Mouse (Mus musculus) heart, embryonic 12.5 days (tissue): ENCODE results near the gene Bola3. TPM values are rescaled to one million over a fixed set of nuclear protein-coding genes. Genes with fewer than 3 reads are reported as not detected.
"Not testable (repeated sequence)": the region's sequence is repeated elsewhere in the genome, so short reads cannot be mapped to it uniquely, and the experiment has no call there.

Experiments
- ATAC-seq: fragments of 200-750 bp; cut with Nextera tagmentation; 2 replicates; pipeline ENCODE4 v1.8.0; 2017; ENCODE audit warnings: moderate TSS enrichment, moderate library complexity; ENCODE audit not compliant: insufficient number of reproducible peaks, low FRiP score
- H3K27ac ChIP-seq: fragments of 300-500 bp; sonication (generic); 2 replicates; pipeline ENCODE4 v1.5.1; 2016; ENCODE audit warnings: mild to moderate bottlenecking, moderate library complexity; ENCODE audit not compliant: poor library complexity, severe bottlenecking
- H3K27me3 ChIP-seq: fragments of 300-500 bp; sonication (generic); replicated peaks from 2 replicates; pipeline ENCODE4 v1.6.1; 2016; ENCODE audit warnings: mild to moderate bottlenecking, moderate library complexity
- H3K36me3 ChIP-seq: fragments of 300-500 bp; sonication (generic); 2 replicates; pipeline ENCODE4 v1.6.1; 2016; ENCODE audit warnings: mild to moderate bottlenecking, moderate library complexity
- H3K4me1 ChIP-seq: fragments of 300-500 bp; sonication (generic); replicated peaks from 2 replicates; pipeline ENCODE4 v1.6.1; 2016; ENCODE audit warnings: mild to moderate bottlenecking
- H3K4me2 ChIP-seq: fragments of 300-500 bp; sonication (generic); 2 replicates; pipeline ENCODE4 v1.6.1; 2016; ENCODE audit warnings: mild to moderate bottlenecking, moderate library complexity
- H3K4me3 ChIP-seq: fragments of 300-500 bp; sonication (generic); 2 replicates; pipeline ENCODE4 v1.5.1; 2016; ENCODE audit warnings: mild to moderate bottlenecking
- H3K9ac ChIP-seq: fragments of 300-500 bp; sonication (generic); 2 replicates; pipeline ENCODE4 v1.6.1; 2016; ENCODE audit warnings: mild to moderate bottlenecking, moderate library complexity
- H3K9me3 ChIP-seq: fragments of 300-500 bp; sonication (generic); replicated peaks from 2 replicates; pipeline ENCODE4 v1.6.1; 2016; ENCODE audit warnings: mild to moderate bottlenecking, moderate library complexity
- WGBS: fragments of 180-500 bp; shearing (Covaris S2); methylation state at CpG from one replicate; pipeline ENCODE4 v1.1.7; 2016; 5-methylcytosine and 5-hydroxymethylcytosine counted together
- polyA plus RNA-seq: library from polyadenylated mRNA; unstranded; fragments of >200 nt; fragmentation: Nextera tagmentation; extraction: Ambion mirVana; gene quantifications from 2 replicates; pipeline ENCODE4 v1.2.1, GENCODE M21; 2016

Bola3 gene
- polyA plus RNA-seq, 1 experiment from 2014 or later, result 274 TPM

- 60% methylated on average over 1 of the region's 1 CpGs for WGBS
- H3K4me1 ChIP-seq, result peaks cover 9% of the 10 kb centered on the region
- no peaks in the 10 kb centered on the region for H3K9me3 ChIP-seq
- H3K27ac ChIP-seq, result no peak overlapping the region
- no peak overlapping the region for H3K4me3 ChIP-seq
- H3K9ac ChIP-seq, result no peak overlapping the region
- no peak for ATAC-seq
- no peaks in the 10 kb centered on the region for H3K27me3 ChIP-seq
- H3K4me2 ChIP-seq, result no peak overlapping the region
- no peaks in the 10 kb centered on the region for H3K36me3 ChIP-seq
These were observed 27.0 kb upstream of the Bola3 start for GRCm38 (mm10) chr6:83321927-83322326.

DNA sequence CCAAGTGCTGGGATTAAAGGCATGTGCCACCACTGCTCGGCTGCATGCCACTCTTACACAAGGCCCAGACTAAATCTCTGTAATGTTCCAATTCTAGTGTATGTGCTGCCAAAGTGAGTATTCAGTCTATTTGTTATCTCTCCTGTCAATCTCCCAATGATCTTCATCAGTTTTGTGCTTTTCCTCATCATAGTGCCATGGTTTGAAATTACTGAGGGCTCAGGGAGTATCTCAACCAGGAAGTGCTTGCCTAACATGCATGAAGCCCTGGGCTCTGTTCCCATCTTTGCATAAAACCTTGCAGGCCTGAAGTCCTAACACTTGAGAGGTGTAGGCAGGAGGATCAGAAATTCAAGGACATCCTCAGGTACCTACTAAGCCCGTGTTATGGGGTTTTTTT is 26.2 kb upstream of the Bola3 start:
- Histone ChIP-seq H3K4me2 (no peak overlapping the region), H3K9me3 (no peaks in the 10 kb centered on the region), H3K27ac (no peak overlapping the region), H3K27me3 (no peaks in the 10 kb centered on the region), H3K4me3 (no peak overlapping the region), H3K9ac (no peak overlapping the region), H3K4me1 (peaks cover 13% of the 10 kb centered on the region), H3K36me3 (0 out of 2 replicates have a peak, but pooled peaks cover 1% of the 10 kb centered on the region)
- ATAC-seq, result no peak
- 74% methylated on average over 2 of the region's 2 CpGs for WGBS

DNA sequence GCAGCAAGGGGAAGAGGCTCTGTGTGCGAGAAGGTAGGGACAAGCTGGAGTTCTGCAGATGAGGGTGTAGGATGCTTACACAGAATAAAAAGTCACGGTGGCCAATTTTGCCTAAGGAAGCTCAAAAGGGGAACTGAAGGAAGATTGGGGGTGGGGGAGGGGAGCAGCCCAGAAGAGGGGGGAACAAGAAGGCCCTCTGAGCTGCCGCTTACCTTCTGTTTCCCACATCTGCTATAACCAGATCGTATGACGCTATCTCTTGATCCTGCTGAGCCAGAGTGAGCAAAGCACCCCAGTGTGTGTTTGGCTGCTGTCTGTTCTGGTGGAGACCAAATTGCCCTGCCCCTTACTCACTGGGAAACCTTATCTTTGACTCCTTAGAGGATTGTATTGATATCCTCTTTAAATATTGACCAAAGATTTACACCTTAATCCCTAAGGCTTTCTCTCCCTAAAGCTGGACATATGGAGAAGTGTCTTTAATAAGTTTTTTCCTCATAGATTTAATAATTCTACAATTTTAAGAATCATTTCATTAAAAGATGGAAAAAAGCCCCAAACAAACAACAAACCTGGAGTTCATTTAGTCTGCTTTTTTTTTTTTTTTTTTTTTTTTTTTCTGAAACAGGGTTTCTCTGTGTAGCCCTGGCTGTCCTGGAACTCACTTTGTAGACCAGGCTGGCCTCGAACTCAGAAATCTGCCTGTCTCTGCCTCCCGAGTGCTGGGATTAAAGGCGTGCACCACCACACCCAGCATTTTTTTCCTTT is 25.1 kb upstream of the Bola3 start:
- 64% methylated on average over 8 of the region's 8 CpGs for WGBS
- no peaks in the 10 kb centered on the region for H3K9me3 ChIP-seq
- H3K27me3 ChIP-seq, result no peaks in the 10 kb centered on the region
- H3K36me3 ChIP-seq, result 0 out of 2 replicates have a peak, but pooled peaks cover 2% of the 10 kb centered on the region
- H3K4me3 ChIP-seq, result no peak overlapping the region
- no peak overlapping the region for H3K9ac ChIP-seq
- peaks cover 14% of the 10 kb centered on the region for H3K4me1 ChIP-seq
- no peak for ATAC-seq
- no peak overlapping the region for H3K27ac ChIP-seq
- H3K4me2 ChIP-seq, result no peak overlapping the region

DNA sequence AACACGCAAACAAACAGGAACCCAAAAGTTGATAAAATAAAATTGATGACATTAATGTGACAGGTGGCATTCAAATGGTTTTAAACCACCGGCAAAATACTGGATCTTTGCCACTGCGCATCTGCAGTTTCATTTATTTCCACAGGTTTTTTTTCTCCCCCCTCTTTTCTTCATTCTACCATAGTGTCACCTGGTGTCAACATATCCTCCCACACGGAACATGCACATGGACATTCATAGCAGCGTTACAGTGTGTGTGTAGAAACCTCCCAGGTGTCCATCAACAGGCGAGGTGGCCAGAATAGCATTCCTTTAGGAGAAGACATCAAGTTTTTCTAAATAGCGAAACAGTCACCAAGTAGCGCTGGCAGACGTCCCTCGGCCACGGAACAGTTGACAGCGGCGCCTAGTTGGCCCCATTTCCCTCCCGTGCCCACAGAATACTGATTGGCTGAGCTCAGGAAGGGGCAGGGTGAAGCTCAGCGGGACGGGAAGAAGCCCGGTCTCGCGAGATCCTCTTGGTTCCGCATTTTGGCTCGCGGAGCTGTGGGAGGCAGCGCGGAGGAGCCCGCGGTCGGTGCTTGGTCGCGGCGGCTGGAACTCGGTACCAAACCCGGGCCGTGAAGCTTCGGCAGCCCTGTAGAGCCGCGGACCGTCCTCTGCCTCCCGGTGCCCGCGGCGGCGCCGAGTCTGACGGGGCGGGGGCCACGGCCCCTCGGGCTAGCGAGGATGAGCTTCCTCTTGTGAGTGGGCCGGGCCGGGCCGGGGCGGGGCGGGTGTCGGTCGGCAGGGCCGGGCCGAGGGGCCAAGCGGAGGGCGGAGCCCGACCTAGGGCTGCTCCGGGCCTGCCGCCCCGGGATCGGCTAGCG is 23.2 kb upstream of the Bola3 start, which contains the start of the genes Mthfd2 and Mob1a:
Gene Mthfd2 (minus strand): TSS at position 384 of the 869 bp plus-strand sequence.
Gene Mob1a (plus strand): TSS at position 492 of the 869 bp plus-strand sequence.
- Histone ChIP-seq H3K9ac (peak within 1 kb of the TSS; percentile 91), H3K36me3 (peaks cover 13% of the 10 kb centered on the region), H3K9me3 (no peaks in the 10 kb centered on the region), H3K27ac (peak within 1 kb of the TSS; percentile 94), H3K27me3 (no peaks in the 10 kb centered on the region), H3K4me3 (peak within 1 kb of the TSS; percentile 80), H3K4me2 (peak within 1 kb of the TSS; percentile 86), H3K4me1 (peaks cover 14% of the 10 kb centered on the region)
- WGBS, result under 1% methylated on average over 60 of the region's 65 CpGs
- peak; percentile 98 for ATAC-seq

- WGBS, result 5% methylated on average over 6 of the region's 6 CpGs
- peak overlapping the region; percentile 80 for H3K4me3 ChIP-seq
- peaks cover 18% of the 10 kb centered on the region for H3K36me3 ChIP-seq
- H3K4me1 ChIP-seq, result peaks cover 14% of the 10 kb centered on the region
- H3K27ac ChIP-seq, result peak overlapping the region; percentile 94
- ATAC-seq, result no peak
- no peaks in the 10 kb centered on the region for H3K9me3 ChIP-seq
- no peaks in the 10 kb centered on the region for H3K27me3 ChIP-seq
- H3K9ac ChIP-seq, result peak overlapping the region; percentile 91
- H3K4me2 ChIP-seq, result peak overlapping the region; percentile 86
These were observed 22.6 kb upstream of the Bola3 start for GRCm38 (mm10) chr6:83326394-83326736.

DNA sequence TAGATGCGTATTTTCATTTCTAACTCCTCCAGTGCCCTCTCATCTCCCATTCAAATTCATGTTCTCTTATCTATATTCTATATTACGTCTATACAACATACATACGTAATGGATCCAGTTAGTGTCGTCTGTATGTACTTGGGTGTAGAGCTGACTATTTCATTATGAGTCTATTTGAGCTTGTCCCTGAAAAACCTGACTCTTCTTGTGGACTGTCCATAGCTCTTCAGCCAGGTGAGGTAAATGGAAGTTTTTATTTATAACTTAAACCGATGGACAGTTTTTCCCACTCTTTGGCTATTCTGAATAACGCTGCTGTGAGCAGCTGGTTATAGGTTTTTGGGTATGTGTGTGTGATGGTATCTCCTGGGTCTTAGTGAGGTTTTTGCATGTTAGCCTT is 22.2 kb upstream of the Bola3 start:
- peak overlapping the region; percentile 5; the same call in 1 of the 2 replicates for H3K9ac ChIP-seq
- H3K27me3 ChIP-seq, result no peaks in the 10 kb centered on the region
- H3K4me1 ChIP-seq, result peaks cover 14% of the 10 kb centered on the region
- WGBS, result 60% methylated on average over 6 of the region's 6 CpGs
- no peaks in the 10 kb centered on the region for H3K9me3 ChIP-seq
- peak overlapping the region; percentile 80 for H3K4me3 ChIP-seq
- no peak overlapping the region for H3K27ac ChIP-seq
- peaks cover 22% of the 10 kb centered on the region for H3K36me3 ChIP-seq
- H3K4me2 ChIP-seq, result peak overlapping the region; percentile 86
- ATAC-seq, result no peak

GRCm38 (mm10) chr6:83327591-83328190 is 21.3 kb upstream of the Bola3 start:
- 93% methylated on average over 3 of the region's 3 CpGs for WGBS
- no peak overlapping the region for H3K4me2 ChIP-seq
- H3K9ac ChIP-seq, result no peak overlapping the region
- H3K27ac ChIP-seq, result no peak overlapping the region
- H3K4me3 ChIP-seq, result no peak overlapping the region
- H3K36me3 ChIP-seq, result peaks cover 30% of the 10 kb centered on the region
- H3K27me3 ChIP-seq, result no peaks in the 10 kb centered on the region
- no peak for ATAC-seq
- H3K9me3 ChIP-seq, result no peaks in the 10 kb centered on the region
- H3K4me1 ChIP-seq, result peaks cover 14% of the 10 kb centered on the region

- ATAC-seq, result no peak
- 69% methylated on average over 3 of the region's 3 CpGs for WGBS
- Histone ChIP-seq H3K4me2 (no peak overlapping the region), H3K9ac (no peak overlapping the region), H3K9me3 (no peaks in the 10 kb centered on the region), H3K36me3 (peaks cover 54% of the 10 kb centered on the region), H3K27ac (no peak overlapping the region), H3K4me3 (no peak overlapping the region), H3K4me1 (no peaks in the 10 kb centered on the region), H3K27me3 (no peaks in the 10 kb centered on the region)
These were observed 7.6 kb upstream of the Bola3 start for GRCm38 (mm10) chr6:83341387-83341786.

DNA sequence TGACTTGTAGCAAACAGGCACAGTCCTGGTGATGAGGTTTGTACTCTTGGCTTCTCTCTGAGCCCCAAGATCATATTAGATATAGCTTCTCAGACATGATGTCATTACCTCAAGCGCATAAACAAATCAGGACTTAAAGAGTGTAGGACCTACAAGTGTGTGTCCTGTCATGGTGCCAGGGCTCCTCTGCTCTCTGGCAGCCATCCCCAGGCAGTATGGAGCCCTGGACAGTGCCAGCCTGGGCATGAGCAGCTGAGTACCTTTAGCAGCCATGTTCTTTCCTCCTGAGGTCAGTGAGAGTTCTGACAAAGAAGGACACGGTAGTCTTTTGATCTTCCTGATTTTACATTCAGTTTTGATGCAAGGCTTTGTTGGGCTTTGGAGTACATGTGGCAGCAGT is 6.0 kb upstream of the Bola3 start:
- H3K27me3 ChIP-seq, result no peaks in the 10 kb centered on the region
- no peak for ATAC-seq
- H3K9me3 ChIP-seq, result no peaks in the 10 kb centered on the region
- no peak overlapping the region for H3K27ac ChIP-seq
- no peaks in the 10 kb centered on the region for H3K4me1 ChIP-seq
- WGBS, result 91% methylated on average over 2 of the region's 2 CpGs
- peaks cover 57% of the 10 kb centered on the region for H3K36me3 ChIP-seq
- no peak overlapping the region for H3K4me3 ChIP-seq
- H3K9ac ChIP-seq, result no peak overlapping the region
- H3K4me2 ChIP-seq, result no peak overlapping the region

DNA sequence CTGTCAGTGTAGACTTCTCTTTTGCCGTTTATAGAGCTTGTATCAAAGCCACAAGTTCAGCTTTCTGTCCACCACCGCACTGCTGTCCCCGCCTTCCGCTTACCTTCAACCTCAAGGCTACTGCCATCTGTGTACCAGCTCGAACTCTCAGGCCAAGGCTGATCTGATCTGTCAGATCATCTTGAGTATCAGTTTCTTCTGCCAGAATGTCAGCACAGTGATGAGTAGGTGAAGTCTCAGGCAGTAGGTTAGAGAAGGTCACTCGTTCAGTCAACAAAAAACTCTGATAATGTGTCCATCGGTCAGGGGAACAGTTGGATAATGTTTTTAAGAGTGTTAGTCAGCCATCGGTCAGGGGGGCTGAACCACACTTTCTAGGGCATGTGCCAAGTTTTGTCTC is 3.7 kb upstream of the Bola3 start:
- not testable (repeated sequence) for H3K9me3 ChIP-seq, H3K27me3 ChIP-seq, H3K9ac ChIP-seq, H3K27ac ChIP-seq, ATAC-seq, H3K4me2 ChIP-seq, H3K4me1 ChIP-seq, H3K4me3 ChIP-seq
- 89% methylated on average over 8 of the region's 8 CpGs for WGBS
- H3K36me3 ChIP-seq, result peaks cover 39% of the 10 kb centered on the region

- 92% methylated on average over 3 of the region's 3 CpGs for WGBS
- ATAC-seq, result no peak
- no peak overlapping the region for H3K9ac ChIP-seq
These were observed 1.0 kb upstream of the Bola3 start for GRCm38 (mm10) chr6:83347916-83348315.

More at GRCm38 (mm10) chr6:83347916-83348315, 1.0 kb upstream of the Bola3 start:
- Histone ChIP-seq H3K4me3 (no peak overlapping the region), H3K27ac (no peak overlapping the region), H3K4me2 (no peak overlapping the region), H3K4me1 (peaks cover 25% of the 10 kb centered on the region), H3K36me3 (peaks cover 31% of the 10 kb centered on the region), H3K27me3 (no peaks in the 10 kb centered on the region), H3K9me3 (no peaks in the 10 kb centered on the region)
